Mouse (Mus musculus) ES-E14 (cell line): ENCODE data around the gene Kcnk6.

ENCODE experiments used
- CHD2 ChIP-seq: IDR thresholded peaks from 2 replicates; pipeline ENCODE4 v1.6.1; 2014; ENCODE audit warnings: mild to moderate bottlenecking, low read depth, low read length, inconsistent platforms
- MAFK ChIP-seq: IDR thresholded peaks from 2 replicates; pipeline ENCODE4 v1.6.1; 2014; ENCODE audit warnings: mild to moderate bottlenecking, low read depth, low read length, inconsistent platforms; ENCODE audit not compliant: insufficient read depth
- ZC3H11A ChIP-seq: IDR thresholded peaks from 2 replicates; pipeline ENCODE4 v1.6.1; 2012; ENCODE audit warnings: low read depth, mild to moderate bottlenecking, inconsistent platforms, low read length, borderline replicate concordance

GRCm38 (mm10) chr7:29211415-29212198 is 20.7 kb downstream of the Kcnk6 start:
- TF ChIP-seq CHD2 (no peak), MAFK (no peak), ZC3H11A (no peak)
